Mouse (Mus musculus) E14TG2a.4 (cell line): ENCODE data around the gene Pakap.

ENCODE experiments used
- CTCF ChIP-seq: conservative IDR thresholded peaks from 2 replicates; pipeline ENCODE4 v1.5.1; 2014; ENCODE audit warnings: low read length
- NANOG ChIP-seq: IDR thresholded peaks from 2 replicates; pipeline ENCODE4 v1.6.1; 2014; ENCODE audit warnings: borderline replicate concordance, low read length, mixed read lengths

GRCm38 (mm10) chr4:57888246-57888645 lies 320.3 kb downstream of the Pakap start:
- TF ChIP-seq CTCF (no peak), NANOG (no peak)
